Mouse (Mus musculus) A20 (cell line): ENCODE measurements around the gene Htr1f.
A peak's percentile ranks its signal among the peaks of the same experiment; 100 is the strongest.

ENCODE experiments used
- DNase-seq: peaks from one replicate; pipeline ENCODE4 v3.0.0-alpha.2; 2011; ENCODE audit warnings: low read depth, low spot score

Gene Htr1f

DNA sequence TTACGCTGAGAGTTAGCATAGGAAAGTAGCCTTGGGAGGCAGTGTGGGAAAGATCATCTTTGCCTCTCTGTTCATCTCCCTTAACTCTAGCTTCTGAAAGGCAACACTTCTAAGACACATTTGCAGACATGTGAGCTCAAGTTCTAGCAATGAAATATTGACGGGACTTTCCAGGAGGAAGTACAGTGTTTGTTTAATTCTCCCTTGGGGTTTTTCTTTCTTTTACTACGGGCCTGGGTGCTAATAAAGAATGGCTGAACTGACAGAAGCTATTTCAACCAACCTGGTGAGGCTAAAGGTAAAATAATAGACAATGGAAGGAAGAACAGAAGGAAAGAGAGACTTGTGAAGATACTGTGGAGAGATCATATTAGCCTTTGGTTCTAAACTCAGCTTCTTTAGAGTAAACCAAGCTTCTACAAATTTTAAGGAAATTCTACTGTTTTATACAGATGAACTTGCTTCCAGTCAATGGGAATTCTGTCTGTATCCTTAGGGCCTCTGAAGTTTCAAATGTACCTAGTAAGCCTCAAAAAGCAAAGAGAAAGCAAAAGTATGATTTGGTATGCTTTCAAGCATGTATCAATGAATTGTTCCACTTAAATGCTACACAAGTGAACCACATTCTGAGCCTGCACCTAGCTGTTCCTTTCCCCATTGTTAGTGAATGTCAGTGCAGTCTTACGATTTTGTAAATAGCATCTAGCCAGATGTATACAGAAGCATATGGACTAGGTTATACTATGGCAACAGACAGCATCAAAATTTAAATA lies 131.9 kb downstream of the Htr1f start:
- DNase-seq = peak; percentile 79

DNA sequence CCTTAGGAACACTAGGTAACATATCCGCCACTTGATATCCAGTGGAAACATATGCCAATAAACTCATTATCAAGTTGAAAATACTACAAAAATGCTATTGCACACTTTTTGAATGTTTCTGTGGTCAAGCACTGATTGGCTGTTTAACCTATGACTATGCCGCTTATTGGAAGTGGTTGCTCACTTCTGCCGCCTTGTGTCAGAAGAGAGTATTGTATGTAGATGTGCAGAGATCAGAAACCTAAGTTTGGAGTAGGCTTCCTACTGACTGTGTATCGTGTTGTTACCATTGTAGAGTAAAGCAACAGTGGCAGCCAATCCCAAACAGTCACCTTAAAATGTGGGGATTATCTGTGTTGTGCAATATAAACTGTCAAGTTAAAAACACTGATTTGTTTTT lies 144.0 kb downstream of the Htr1f start:
- no peak for DNase-seq

DNA sequence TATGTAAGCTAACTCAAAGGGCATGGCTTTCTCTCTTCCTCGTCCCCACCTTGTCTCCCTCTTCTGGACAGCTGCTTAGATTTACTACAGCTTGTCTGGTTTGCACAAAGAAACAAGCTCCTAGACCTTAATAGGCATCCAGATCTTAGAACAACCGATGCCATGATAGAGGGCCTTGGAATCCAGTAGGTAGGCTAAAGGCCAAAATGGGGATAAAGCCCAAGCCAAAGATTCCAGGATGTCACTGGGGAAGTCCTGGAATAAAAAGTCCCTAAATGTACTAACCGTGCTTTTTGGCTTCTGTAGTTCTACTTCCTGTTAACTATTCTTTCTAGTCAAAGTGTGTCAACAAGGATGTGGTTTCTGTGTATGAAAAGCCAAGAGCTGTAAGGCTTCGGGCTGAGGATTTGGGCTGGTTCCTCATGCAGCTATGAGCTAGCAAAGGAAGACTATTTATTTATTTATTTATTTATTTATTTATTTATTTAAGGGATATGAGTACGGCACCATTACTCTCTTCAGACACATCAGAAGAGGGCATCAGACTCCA lies 163.9 kb downstream of the Htr1f start:
- peak; percentile 41 for DNase-seq

DNA sequence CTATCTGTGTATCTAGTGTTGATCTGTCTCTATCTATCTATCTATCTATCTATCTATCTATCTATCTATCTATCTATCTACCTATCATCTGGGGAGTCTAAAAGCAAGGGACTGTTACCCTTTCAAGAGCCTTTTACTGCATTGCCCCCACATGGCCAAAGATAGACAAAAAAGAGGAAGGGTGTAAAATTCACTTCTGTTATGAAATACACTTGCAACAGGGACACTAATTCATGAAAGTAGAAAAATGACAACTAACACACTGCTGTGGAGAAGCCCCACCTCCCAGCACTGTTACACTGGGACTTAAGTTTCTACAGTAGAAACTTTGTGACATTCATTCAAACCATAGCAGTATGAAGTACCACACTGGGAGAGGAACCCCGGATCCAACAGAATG lies 170.9 kb downstream of the Htr1f start:
- DNase-seq = no peak

DNA sequence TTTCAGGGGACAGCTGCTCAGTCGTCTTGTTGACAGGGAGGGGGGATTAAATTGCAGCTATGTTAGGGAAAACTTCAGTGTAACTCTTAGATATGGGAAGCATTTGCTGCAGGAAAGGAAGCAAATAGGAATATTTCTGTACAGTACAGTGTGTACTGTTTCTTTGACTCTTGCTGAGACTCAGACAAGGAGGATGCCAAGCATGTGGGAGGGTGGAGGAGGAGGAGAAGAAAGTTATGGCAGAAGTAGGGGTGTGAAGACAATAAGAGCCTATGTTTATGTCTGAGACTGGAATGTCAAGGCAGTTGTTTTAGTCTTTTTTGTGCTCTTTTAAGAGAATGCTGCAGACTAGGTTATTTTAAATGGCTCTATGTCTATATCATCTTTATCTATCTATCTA lies 171.6 kb downstream of the Htr1f start:
- DNase-seq = no peak

DNA sequence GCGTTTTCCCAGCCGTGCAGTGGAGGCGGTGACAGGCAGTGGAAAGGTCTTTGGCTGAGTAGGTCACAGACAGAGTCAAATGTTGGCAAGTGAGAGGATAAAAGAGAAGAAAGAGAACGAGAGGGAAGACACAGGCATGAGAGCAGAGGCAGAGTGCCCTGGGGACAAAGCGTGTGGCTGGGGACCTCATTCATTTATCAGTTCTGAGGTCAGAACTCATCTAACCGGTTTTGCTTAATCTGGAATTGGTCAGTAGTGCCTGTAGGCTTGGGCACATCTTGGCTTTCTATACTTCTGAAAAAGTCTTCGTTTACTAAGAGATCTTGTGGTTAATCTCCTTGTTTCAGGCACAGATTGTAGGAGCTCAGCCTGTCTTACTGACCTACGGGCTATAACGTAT lies 182.2 kb downstream of the Htr1f start:
- no peak for DNase-seq

DNA sequence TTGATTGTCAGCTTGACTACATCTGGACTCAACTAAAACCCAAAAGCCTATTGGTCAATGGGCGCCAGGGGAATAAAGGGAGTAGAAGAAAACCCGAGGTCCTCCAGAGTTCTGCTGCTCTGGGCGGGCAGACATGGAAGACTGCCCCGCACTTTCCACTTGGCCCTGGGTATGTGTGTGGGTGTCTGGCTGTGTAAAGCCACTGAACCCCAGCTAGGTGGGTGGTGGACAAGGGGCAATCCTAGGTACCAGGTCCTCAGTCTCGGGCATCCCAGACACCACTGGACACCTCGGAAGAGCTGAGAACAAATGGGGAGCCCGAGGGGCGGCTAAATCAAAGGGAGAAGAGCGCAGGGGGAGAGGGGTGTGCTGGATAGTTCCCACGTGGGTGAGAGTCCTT lies 196.9 kb downstream of the Htr1f start:
- DNase-seq = no peak

DNA sequence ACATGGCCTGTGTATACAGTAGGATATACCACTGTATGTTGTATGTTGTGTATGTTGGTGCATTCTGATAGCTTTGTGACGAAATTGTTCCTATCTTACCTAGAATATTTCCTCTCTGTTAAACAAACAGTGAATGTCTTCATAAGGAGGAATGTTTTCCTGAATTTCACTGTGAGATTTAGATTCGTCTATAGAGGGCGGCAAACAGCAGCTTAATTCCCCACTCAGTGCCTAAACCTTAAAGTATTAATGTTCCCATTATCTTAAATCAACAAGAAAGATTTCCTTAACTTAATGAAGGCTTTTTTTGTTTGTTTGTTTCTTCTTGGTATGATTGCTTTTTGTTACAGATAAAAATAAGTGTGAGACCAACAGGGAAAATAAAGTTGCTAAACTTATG lies 198.5 kb downstream of the Htr1f start:
- no peak for DNase-seq

DNA sequence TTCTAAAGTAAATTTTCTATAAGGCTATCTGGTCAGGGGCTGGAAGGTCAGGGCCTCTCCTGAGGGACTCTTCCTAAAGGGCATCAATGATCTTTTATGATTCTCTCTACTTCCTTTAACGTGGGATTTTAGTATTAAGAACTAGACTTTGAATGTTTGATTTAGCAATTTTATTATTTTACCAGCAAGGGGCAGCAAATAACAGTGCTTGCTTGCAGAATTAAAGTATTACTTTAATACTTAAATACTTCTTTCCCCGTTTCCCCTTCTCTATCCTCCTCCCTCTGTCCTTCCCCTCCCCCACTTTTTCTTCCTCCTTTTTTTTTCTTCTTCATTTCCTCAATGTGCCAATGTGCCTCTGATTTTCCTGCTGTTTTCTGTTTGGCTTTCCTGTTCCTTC lies 202.3 kb downstream of the Htr1f start:
- no peak for DNase-seq

DNA sequence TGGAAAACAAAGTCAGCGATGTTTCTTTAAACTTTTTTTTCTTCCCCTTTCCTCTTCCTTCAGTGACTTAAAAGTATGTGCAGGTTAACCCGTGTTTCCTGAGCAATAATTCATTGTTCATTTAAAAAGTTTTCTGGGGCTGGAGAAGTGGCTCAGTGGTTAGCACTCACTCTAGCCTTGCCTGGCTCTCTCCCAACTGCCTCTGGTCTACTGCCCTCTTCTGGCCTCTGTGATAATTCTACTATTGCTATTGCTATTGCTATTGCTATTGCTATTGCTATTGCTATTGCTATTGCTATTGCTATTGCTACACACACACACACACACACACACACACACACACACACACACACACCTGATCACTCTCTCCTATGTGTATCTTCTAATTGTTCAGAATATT lies 206.6 kb downstream of the Htr1f start:
- DNase-seq = peak; percentile 56

DNA sequence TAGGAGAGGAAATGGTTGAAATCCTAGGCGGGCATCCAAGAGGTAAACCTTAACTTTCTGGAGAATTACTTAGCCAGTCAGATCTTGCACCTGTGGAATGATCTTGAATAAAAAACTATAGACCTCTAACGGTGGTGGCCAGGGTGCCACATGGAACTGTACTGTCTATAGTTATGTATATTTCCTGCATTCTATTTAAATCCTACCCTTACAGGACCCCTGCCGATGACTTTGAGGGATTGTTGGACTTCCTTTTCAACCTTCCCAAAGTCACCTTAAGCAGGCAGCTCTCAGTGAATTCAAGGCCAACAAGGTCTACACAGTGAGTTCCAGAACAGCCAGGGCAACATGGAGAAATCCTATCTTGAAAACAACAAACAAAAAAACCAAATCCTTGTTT lies 216.2 kb downstream of the Htr1f start:
- no peak for DNase-seq

DNA sequence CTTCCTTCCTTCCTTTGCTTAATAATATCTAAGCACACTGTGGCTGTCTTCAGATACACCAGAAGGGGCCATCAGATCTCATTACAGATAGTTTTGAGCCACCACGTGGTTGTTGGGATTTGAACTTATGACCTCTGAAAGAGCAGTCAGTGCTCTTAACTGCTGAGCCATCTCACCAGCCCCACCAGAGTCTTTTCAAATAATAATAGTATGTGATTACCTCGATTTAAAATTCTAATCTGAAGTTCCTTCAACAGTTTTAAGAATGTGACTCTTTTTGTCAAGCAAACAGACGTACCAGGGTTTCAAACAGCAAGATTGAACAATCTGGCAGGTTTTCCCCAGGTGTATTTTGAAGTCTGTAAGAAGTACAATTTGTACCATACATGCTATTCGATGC lies 220.1 kb downstream of the Htr1f start:
- no peak for DNase-seq

DNA sequence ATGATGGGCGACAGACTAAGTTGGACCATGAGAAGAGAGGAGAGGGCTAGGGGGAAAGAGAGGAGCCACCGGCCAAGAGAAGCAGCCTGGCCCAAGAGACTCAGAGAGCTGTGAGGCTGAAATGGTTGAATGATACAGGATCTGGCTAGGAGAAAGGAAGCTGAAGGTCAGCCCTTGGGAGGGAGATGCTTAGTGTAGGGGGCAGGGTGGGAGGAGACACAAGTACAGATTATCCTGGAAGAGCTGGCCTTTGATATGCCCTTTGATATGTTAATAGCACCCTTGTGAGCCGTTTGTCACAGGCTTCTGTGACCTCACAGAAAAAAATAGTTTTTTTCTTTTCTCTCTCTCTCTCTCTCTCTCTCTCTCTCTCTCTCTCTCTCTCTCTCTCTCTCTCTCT lies 220.5 kb downstream of the Htr1f start:
- no peak for DNase-seq

DNA sequence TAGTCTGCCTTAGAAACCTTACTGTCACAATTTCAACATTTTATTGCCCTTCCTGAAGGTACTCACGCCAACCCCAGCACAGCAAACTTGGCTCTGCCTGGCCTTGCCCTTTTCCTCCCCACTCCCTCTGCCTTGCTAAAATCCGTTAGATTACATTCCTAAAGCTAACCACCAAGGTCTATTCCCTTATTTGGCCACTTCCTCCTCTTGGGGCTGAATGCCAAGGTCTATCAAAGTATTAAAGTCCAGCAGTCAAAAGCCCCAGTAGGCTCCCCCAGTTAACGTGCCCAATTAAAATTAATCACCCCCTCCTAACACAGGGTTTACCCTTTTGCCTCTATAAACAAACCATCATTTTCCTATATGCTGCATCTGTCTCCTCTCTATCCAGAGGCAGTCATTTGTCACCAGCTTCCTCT lies 221.2 kb downstream of the Htr1f start:
- no peak for DNase-seq

DNA sequence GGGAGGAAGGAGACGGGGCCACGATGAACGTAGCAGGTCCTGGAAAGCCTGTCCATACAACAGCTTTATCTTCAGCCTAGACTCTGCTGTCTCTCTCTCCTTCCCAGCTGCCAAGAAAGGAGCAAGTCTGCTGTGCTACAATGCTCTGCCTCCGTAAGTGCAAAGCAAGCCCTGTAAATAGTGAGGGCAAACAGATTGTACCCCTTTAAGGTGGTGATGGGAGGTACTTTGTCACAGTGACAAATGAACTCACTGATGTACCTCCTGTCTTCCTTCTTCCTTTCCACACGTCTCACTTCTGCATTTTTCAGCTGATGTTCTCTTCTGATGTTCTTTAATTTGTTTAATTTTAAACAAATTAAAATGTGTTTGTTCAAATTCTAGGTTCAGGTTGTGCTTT lies 221.8 kb downstream of the Htr1f start:
- peak; percentile 45 for DNase-seq

DNA sequence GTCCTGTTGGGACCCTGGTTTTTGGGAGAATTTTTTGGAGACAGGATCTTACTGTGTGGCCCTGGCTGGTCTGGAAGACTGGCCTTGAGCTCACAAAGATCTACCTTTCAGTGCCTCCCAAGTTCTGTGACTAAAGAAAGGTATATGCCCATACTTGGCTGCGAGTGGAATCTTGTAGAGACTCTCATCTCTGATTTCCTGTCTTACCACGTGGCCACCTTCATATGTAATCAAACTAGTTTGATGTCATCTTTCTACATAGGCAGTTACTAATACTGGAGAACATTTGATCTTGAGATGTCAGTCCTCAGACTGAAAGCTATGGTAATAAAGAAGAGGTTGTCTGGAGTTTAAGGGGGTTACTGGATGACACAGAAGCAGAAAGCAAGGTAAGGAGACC lies 224.2 kb downstream of the Htr1f start:
- DNase-seq = no peak

DNA sequence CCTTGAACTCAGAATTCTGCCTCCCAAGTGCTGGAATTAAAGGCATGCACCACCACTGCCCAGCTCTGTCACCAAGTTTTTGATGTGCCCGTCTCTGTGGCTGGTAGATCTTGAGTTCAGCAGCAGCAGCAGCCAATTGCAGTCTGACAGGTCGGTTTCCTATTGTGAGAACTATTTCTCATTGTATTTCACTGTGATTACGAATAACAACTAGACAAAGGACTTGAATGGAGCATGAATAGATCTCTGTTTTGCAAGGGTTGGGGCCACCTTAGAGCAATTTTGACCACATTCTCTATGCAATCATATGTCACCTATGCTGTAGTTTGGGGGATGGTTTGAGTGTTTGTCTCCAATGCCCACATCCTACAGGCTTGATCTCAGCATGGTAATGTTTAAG lies 224.7 kb downstream of the Htr1f start:
- no peak for DNase-seq

DNA sequence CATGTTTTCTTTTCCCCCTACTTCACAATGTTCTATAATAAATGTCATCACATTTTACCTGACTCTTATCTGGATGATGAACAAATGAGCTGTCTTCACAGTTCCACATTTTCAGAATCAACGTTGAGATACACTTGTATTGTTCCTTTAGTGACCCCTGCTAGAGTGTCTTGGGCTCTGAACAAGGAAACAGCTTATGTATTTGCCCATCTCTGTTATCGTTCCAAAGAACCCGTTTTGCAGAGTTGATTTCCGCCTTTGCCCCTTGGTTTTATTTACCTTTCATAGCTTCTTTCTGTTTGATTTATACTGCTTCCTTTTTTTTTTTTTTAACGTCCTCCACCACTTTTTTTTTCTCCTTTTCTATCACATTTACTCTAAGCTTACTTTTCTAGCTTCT lies 225.9 kb downstream of the Htr1f start:
- DNase-seq = no peak

DNA sequence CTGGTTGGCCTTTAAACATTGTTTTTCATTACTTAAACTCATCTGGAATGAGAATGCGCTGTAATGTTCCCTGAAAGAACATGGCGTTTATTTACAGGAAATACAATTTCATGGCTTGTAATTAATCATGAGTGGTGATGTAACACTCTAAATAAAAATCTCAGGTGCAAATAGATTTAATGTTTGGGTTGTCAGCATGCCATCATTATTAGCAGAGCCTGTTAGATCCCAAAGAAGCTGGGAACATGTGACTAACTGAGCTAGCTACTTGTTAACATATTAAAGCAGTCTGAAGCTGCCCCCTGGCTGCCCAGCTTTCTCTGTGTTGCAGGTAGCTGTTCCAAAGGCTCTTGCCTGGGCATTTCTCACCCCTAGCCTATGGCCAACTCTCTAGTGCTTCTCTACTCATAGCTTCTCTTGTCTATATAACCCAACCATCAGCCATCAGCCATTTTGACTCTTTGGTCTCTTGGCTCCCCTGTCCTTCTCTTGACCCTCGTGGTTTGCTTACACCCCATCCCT lies 227.0 kb downstream of the Htr1f start:
- no peak for DNase-seq

DNA sequence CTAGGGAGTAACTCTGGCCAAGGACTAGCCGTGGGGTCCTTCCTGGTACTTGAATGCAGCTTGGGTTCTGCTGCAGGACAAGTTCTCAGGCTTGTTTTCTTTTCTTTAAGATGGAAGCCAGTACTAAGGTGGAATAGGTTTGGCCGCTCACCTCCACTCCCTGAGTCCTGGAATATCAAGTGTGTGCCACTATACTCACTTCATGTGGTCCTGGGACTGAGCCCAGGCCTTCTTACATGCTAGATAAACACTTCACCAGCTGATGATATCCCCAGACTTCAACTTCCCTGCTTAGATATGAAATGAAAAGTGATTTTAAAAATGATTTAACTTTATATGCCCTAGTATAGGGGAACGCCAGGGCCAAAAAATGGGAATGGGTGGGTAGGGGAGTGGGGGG lies 228.3 kb downstream of the Htr1f start:
- DNase-seq = no peak

DNA sequence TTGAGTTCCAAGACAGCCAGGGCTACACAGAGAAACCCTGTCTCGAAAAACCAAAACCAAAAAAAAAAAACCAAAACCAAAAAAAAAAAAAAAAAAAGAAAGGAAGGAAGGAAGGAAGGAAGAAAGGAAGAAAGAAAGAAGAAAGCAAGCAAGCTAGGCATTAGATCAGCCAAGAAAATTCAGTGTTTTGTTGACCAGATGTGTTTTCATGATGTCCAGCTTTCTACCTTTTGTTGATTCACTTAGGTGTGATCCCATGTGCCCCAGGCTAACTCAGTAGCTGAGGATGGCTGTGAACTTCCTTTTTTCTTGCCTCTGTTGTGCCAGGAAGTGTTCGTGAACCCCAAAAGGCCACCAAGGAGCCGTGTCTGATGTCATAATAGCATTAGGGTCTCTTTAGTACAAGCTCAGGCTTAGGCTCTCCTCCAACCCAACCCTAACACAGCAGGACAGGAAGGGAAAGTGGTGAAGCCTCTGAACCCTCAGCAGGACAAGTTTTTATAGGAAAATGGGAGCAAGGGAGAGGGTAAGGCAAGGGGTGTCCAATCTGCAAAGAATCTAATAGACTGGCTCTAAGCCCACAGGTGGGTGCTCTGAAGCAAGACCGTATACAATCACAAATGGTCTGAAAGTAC lies 228.9 kb downstream of the Htr1f start:
- DNase-seq = peak; percentile 80

DNA sequence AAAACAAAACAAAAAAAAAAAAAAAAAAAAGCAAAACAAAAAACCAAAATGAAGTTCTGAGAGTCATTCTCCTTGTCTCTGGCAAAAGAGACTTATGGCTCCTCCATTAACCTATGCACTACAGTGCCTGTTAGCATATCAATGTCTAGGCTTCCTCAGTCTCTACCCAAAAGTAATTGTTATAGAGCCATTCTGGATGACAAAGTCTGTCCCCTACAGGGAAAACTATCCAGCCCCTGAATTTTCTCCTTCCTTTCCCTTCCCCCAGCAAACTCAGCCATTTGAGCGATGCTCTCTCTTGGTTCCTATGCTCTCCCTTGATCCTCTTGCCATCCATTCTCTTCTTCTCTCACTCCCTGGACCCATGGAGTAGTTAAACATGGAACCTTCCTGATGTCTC lies 229.8 kb downstream of the Htr1f start:
- no peak for DNase-seq

DNA sequence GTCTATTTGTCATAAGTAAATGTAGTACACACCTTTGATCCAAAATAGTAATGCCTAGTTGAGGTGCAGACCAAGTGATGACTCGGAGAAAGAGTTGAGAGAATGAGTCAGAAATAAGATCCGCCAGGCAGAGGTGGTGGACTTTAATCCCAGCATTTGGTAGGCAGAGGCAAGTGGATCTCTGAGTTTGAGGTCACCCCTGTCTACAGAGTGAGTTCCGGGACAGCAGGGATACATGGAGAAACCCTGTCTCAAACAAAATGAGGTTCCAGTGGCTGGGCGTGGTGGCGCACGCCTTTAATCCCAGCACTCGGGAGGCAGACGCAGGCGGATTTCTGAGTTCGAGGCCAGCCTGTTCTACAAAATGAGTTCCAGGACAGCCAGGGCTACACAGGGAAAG lies 230.3 kb downstream of the Htr1f start:
- DNase-seq = no peak
